Mouse (Mus musculus) frontal cortex, postnatal 36 days (tissue): ENCODE results near the gene Grin3a.
"Not testable (repeated sequence)": the region's sequence is repeated elsewhere in the genome, so short reads cannot be mapped to it uniquely, and the experiment has no call there.

ENCODE experiments used
- DNase-seq, 2 experiments: peaks; one replicate each; pipeline ENCODE4 v3.0.0; 2022; ENCODE audit warnings: low spot score in 2 of 2

The Grin3a gene

DNA sequence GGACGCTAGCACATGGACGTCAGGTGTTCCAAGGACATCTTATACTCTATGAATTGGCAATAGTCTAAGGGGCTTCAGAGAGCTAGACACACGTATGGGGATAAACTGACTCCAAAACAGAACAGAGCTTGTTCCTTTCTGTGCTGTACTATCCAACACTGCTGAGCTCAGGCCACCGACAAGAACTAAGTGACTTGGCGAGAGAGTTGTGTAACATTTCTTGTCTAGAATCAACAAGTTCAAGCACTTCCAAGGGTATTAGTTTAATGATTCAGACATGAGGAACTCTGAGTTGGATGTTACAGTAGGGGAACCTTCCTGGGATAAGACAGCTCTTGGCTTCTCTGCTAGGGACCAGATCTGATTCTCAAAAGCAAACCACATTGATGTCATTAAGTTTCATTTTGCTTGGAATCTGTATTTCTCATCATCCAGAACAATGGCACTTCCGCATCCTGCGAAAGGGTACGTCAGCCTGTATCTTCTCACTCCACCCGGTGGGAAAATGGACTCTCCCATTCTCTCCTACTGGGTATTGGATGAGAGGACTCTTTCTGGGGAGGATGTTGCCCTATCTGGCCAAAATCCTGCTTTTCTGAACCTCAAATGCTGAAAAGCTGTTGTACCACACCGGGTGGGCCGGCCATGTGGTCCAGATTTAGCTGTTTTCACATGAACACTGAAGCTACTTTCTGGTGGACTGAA, 165.2 kb downstream of the Grin3a start:
- no peak for DNase-seq

DNA sequence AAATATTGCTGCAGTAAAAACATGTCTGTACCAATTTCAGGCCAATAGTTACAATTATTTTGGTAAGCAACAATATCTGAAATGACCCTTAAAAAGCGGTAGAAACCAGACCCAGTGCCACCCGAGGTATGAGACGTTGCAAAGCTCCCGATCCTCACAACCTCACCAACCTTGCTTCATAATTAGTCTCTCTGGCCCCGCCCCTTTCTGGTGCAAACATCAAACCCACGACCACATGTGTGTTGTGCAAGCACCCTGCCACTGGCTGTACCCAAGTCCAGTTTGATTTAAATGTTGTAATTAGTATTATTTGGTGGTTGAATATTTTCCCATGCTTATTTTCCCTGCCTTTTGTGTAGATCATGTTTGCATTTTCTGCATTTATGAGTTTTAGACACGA, 168.8 kb downstream of the Grin3a start:
- DNase-seq = no peak

DNA sequence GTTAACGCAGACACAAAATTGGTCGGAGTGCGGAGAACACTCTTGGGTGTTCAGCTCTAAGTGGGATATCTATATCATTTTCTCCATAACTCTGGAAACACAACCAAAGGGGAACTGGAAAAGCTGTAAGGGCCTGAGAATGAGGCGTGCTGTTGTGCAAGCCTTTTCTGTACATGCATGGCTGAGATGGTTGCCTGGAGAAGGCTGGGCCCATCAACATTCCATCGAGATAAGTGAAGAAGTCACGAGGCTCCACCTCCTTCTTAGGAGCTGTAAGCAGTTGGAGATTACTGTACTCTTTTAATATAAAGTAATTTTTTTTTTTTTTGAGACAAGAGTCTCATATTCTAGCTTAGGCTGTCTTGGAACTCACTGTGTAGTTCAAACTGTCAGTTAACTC, 169.5 kb downstream of the Grin3a start:
- no peak for DNase-seq

GRCm38 (mm10) chr4:49664850-49665249, 180.7 kb downstream of the Grin3a start:
- DNase-seq = peak; percentile 35 to 41

- no peak for DNase-seq
These were observed 183.3 kb downstream of the Grin3a start for GRCm38 (mm10) chr4:49662231-49662630.

DNA sequence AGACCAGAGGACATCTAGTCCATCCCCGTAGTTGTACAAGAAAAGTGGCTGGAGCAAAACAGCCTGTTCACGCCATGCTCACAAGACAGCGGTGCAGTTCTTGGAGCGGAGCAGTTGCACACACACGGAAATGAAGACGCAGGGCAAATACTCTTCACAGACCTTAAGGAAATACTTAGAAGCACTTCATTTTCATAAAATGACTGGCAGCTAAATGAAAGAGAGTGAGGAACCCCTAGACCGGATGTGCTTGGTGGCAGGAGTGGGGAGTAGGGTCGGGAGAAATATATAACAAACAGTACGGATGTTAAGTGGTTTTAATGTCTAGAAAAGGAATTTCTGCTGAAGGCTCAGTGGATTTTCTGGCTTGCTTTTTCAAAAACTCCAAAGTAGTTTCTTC, 183.9 kb downstream of the Grin3a start:
- DNase-seq = no peak

DNA sequence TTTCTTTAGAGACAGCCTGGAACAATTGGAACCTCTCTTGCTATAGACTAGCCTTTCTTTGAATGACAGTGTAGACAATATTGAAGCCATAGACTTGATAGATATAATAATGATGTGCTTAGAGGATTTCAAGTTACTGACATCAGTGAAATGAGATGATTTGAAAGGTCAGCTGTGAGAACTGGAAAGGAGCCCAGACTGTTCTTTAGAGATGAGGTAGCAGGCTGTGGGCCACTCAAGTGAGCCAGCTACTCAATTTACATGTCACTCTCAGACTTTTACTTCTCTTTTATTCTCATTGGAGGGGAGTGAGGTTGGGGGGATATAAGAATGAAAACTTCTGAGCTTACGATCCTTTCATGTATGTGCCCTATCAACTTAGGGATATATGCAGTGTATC, 186.1 kb downstream of the Grin3a start:
- DNase-seq = no peak

DNA sequence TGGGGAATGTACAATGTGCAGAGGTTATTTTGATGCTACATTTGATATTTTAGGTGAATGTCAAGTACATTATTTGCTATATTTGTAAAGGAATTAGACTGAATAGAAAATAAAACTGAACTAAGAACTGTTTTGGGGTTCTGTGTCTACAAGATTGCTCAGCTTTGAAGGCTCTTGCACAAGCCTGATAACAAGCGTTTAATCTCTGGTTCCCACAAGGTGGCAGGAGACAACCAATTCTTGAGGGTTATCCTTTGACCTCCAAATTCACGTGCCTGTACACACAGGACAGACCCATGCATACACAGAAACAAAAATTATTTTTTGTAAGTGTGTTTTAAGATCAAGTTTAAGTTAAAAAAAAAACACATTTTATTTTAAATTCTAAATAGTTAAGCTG, 205.6 kb downstream of the Grin3a start:
- DNase-seq = no peak

GRCm38 (mm10) chr4:49637821-49638220, 207.7 kb downstream of the Grin3a start:
- no peak for DNase-seq

DNA sequence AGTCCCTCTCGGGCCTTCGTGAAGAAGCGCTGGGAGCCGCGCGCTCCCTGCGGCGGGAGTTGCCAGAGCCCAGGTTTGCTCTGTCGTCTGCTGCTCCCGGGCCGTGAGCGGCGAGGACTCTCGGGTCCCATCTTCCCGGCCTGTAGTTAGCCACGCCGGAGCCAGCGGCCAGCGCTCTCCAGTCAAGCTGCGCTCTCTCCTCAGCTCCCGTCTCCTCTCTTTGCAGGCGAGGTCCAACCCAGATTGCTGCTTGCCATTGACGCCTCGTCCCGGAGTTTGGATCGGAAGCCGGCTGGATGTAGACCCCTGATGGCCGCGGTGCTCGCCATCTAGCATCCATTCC, 213.4 kb downstream of the Grin3a start:
- no peak for DNase-seq

GRCm38 (mm10) chr4:49631319-49632138, 214.0 kb downstream of the Grin3a start, which contains the start of gene Rnf20:
Gene Rnf20 (plus strand): TSS chr4:49632006.
- DNase-seq = peak; percentile 97 to 98

DNA sequence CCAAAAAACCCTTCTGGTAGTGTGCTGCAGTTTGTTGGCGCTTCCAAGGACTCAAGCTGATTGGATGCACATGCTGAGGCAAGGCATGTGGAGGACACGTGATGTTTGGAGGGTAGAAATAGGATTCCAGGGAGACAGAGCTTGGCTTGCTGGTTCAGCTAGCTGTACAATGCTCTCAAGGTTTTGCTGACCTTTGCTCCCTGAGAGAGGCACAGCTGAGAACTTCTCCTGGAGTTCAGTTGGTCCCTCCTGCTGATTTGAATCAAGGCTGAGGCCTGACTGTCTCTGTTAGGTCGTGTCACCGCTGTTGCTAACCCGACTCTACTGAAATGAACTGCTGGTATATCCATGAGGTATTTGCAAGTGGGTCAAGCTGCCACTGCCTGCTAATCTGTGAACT, 216.6 kb downstream of the Grin3a start:
- DNase-seq = no peak

DNA sequence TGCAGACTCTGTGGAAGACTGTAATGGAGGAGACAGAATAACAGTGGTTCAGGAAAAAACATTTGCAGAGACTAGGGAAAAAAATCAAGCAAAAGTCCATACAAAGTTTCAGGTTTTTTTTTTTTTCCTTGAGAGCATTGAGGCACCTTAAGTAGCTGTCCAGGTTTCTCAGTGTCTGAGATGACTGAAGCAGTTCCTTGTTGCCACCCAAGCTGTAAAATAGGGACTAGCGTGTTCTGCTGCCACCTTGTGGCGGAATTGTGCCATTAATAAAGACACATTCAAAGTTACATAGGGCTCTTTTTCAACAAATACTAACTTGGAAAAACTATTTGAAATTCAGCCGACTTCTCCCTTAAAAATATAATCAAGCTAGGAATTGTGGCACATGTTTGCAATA, 218.6 kb downstream of the Grin3a start:
- peak; percentile 66 to 90 for DNase-seq

DNA sequence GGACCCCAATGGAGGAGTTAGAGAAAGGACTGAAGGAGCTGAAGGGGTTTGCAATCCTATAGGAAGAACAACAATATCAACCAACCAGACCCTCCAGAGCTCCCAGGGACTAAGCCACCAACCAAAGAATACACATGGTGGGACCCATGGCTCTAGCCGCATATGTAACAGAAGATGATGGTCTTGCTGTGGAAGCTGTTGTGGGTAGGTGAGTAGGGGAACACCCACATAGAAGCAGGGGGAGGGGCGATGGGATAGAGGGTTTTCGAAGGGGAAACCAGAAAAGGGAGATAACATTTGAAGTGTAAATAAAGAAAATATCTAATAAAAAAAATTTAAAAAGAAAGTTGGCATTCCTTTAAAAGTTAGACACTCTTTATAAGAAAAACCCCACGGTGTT, 220.6 kb downstream of the Grin3a start:
- DNase-seq = not testable (repeated sequence)

- DNase-seq = no peak
These were observed 221.6 kb downstream of the Grin3a start for GRCm38 (mm10) chr4:49623916-49624315.

- DNase-seq = no peak
These were observed 223.3 kb downstream of the Grin3a start for GRCm38 (mm10) chr4:49622272-49622671.

DNA sequence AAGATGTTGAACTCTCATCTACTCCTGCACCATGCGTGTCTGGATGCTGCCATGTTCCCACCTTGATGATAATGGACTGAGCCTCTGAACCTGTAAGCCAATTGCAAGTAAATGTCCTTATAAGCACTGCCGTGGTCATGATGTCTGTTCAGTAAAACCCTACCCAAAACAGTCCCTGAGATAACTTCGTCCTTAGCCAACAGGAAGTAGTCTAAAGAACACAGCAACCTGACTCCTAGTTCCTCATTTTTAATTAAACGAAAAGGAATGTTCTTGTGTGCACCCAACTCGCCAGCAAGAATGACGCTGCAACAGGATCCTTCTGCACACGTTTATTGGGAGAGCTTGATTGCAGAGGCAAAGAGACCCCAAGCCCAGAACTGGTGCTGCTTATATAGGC, 225.7 kb downstream of the Grin3a start:
- DNase-seq = not testable (repeated sequence)

DNA sequence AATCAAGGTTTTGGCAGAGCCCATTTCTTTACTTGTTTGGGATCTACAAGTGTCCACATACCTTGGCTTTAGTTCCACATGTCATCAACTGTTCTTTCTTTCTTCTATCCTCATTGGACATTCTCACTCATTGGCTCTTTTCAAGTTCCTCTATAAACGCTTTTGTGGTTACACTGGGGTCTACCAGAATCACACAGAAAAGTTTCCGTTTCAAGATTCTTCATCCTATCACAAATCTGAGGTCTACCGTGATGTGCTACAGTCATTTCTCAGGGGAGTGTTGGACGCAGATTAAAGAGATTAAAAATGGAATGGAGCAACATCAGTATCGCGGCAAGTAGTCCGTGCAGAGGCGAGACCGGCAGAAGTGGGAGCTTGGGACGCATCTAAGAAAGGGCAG, 228.6 kb downstream of the Grin3a start:
- DNase-seq = no peak
